Mouse (Mus musculus) neural tube, embryonic 11.5 days (tissue): ENCODE measurements around the gene Ublcp1. TPM values are rescaled to one million over a fixed set of nuclear protein-coding genes. Genes with fewer than 3 reads are reported as not detected.
A peak's percentile ranks its signal among the peaks of the same experiment; 100 is the strongest.

Source experiments
- ATAC-seq: fragments of 200-750 bp; cut with Nextera tagmentation; 2 replicates; pipeline ENCODE4 v1.8.0; 2017; ENCODE audit warnings: moderate number of reproducible peaks, mild to moderate bottlenecking, moderate TSS enrichment, moderate library complexity; ENCODE audit not compliant: insufficient read depth, low FRiP score, low TSS enrichment
- DNase-seq: peaks from one replicate; pipeline ENCODE4 v3.0.0-alpha.2; 2015; ENCODE audit warnings: low spot score
- H3K27ac ChIP-seq: fragments of 300-500 bp; sonication (generic); 2 replicates; pipeline ENCODE4 v1.5.1; 2014; ENCODE audit warnings: low read depth, mild to moderate bottlenecking, low read length
- H3K27me3 ChIP-seq: fragments of 300-500 bp; sonication (generic); 2 replicates; pipeline ENCODE4 v1.6.1; 2014; ENCODE audit warnings: mild to moderate bottlenecking, low read length, mixed read lengths; ENCODE audit not compliant: control insufficient read depth, insufficient read depth
- H3K36me3 ChIP-seq: fragments of 300-500 bp; sonication (generic); 2 replicates; pipeline ENCODE4 v1.6.1; 2014; ENCODE audit warnings: mild to moderate bottlenecking, low read length, moderate library complexity, mixed read lengths; ENCODE audit not compliant: control insufficient read depth, insufficient read depth
- H3K4me1 ChIP-seq: fragments of 300-500 bp; sonication (generic); 2 replicates; pipeline ENCODE4 v1.6.1; 2014; ENCODE audit warnings: low read length, mixed read lengths; ENCODE audit not compliant: control insufficient read depth, insufficient read depth
- H3K4me2 ChIP-seq: fragments of 300-500 bp; sonication (generic); 2 replicates; pipeline ENCODE4 v1.6.1; 2014; ENCODE audit warnings: low read depth, mild to moderate bottlenecking, moderate library complexity
- H3K4me3 ChIP-seq: fragments of 300-500 bp; sonication (generic); 2 replicates; pipeline ENCODE4 v1.5.1; 2014; ENCODE audit warnings: low read depth, low read length
- H3K9ac ChIP-seq: fragments of 300-500 bp; sonication (generic); 2 replicates; pipeline ENCODE4 v1.6.1; 2014; ENCODE audit warnings: mild to moderate bottlenecking, low read length
- H3K9me3 ChIP-seq: fragments of 300-500 bp; sonication (generic); 2 replicates; pipeline ENCODE4 v1.6.1; 2016; ENCODE audit warnings: low read length; ENCODE audit not compliant: control insufficient read depth
- WGBS: fragments of 180-500 bp; shearing (Covaris S2); extraction: QIAGEN DNeasy Blood & Tissue Kit; methylation state at CpG from one replicate; pipeline ENCODE4 v1.1.7; 2014; 5-methylcytosine and 5-hydroxymethylcytosine counted together
- polyA plus RNA-seq: library from polyadenylated mRNA; unstranded; fragments of >200 nt; fragmentation: Nextera tagmentation; extraction: Ambion mirVana; gene quantifications from 2 replicates; pipeline ENCODE4 v1.2.1, GENCODE M21; 2014

Ublcp1 gene
- 73.8 and 75.3 TPM in 2 replicates for polyA plus RNA-seq

DNA sequence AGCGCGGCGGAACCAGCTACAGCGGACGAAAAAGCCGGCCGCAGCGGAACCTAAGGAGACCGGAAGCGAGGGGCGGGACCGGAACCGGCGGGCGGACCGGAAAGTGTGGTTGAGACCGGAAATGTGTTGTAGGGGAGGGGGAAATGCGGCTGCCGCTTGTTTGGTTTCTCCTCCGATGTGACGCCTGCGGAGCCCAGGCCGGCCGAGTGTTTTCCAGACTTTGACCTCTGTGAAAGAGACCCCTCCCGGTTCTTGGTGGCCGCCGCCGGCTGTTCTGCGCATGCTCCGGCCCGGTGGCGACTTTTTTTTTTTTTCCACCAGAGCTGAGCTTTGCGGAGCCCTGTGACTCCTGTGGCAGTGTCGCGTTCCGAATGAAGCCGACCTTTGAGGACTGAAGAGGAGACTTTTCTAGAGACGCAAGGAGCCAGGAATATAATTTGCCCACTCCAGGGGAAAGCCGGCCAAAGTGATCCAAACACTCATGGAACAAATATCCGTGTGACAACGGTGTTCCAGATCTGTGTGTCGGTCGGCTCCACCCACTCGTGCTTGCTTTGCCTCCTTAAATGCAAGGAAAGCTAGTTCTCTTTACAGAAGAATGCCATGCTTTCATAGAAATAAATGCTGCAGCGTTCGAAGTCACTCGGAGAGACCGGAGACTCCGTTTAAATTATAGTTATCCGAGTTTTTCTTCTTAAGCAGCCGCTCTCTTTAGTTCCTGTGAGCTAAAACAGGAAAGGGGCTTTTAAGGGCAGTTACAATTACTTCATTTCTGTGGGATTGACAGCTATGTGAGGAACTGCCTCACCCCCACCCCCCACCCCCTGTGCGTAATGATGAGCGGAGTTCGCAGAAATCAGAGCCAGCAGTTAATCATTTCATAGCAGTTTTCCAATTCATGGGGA, at the start of gene Ublcp1:
Gene Ublcp1, minus strand, starts transcription at position 67 of the 905 bp plus-strand sequence.
- ATAC-seq (peak; percentile 93), DNase-seq (peak; percentile 92)
- Histone ChIP-seq H3K4me1 (peaks cover 3% of the 10 kb centered on the region; the same call in 1 of the 2 replicates), H3K36me3 (no peaks in the 10 kb centered on the region), H3K27ac (peak within 1 kb of the TSS; percentile 86), H3K27me3 (no peaks in the 10 kb centered on the region), H3K4me3 (peak within 1 kb of the TSS; percentile 97), H3K9ac (peak within 1 kb of the TSS; percentile 90), H3K9me3 (no peaks in the 10 kb centered on the region), H3K4me2 (peak within 1 kb of the TSS; percentile 94)
- WGBS, result 1% methylated on average over 54 of the region's 54 CpGs

DNA sequence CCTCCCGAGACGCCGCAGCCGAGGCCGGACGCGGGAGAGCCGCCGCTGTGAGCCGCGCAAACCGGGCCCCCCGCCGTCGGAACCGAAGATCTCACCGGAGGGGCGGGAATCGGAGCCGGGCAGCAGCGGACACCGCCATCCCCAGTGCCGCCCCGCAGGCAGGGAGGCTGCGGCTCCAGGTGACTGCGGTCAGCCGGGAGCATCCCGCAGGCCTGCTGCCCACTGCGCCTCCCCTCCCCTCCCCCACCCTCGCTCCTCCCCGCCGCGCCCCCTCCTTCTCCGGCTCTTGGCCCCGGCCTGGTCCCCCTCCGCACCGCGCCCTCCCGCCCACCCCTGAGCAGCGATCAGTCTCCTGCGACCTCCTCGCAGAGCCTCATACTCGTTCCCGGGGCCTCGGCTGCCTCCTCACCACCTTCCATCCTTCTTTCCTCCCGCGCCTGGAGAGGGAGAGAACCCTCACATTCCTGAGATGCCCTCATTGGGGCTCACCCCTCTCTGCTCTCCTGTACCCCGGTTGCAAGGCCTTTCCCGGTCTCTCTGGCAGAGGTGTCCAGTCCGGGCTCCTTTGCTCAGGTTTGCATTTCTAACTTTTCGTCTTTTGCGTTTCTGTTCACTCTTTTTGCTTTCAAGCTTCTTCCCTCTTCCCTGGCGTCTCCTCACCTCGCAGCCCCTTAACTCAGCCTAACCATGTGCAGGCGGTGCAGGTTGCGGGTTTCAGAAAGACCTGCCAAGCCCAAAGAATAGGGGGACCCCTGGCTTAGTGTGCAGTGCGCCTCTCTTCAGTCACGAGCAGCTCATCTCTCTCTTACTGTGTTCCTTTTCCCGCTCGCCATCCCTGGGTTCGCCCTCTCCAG, 49.0 kb upstream of the Ublcp1 start:
- H3K36me3 ChIP-seq, result no peaks in the 10 kb centered on the region
- peak; percentile 63 for DNase-seq
- peak overlapping the region; percentile 95 for H3K4me3 ChIP-seq
- under 1% methylated on average over 37 of the region's 61 CpGs for WGBS
- H3K27me3 ChIP-seq, result no peaks in the 10 kb centered on the region
- peak overlapping the region; percentile 58 for H3K4me2 ChIP-seq
- H3K9me3 ChIP-seq, result no peaks in the 10 kb centered on the region
- ATAC-seq, result peak; percentile 69
- H3K4me1 ChIP-seq, result no peaks in the 10 kb centered on the region
- H3K9ac ChIP-seq, result peak overlapping the region; percentile 96
- peak overlapping the region; percentile 95 for H3K27ac ChIP-seq

DNA sequence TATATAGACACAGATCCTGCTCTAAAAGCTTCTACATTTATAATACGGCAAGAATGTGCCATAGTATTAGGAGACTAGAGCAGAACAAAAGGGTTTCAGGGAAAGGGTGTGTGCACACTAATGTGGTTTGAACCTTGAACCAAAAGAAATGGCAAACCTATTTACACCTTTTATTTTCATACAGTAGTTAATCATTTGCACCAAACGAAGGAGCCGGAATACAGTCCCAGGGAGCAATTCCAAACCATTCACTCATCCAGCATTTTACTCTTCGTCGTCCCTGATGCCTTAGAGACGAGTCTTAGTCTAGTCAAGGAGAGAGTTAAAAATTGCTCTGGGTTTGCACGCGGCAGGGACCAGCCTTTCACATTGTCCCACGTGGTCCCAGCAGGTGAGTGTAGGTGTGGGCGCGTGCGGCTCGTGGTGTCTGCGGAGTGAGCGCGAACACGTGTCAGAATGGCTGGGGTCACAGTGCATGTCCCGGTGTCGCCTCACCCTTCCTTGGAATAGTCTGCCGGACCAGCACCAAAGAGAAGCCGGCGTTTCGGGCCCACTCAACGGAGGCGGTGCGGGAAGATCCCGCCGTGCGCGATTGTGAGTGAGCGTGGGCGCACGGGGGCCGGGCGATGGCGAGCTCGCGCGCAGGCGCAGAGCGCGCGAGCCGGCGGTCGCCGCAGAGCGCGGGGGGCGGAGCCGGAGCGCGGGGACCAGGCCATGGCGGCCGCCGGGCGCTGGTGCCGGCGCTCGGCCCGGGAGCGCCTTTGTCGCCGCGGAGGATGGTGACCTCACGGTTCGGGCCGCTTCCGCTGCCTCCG, 48.2 kb upstream of the Ublcp1 start, which contains the start of gene Rnf145:
Gene Rnf145, plus strand, starts transcription at position 684 of the 815 bp plus-strand sequence.
- Histone ChIP-seq H3K27me3 (no peaks in the 10 kb centered on the region), H3K4me1 (no peaks in the 10 kb centered on the region), H3K4me2 (peak within 1 kb of the TSS; percentile 58), H3K36me3 (no peaks in the 10 kb centered on the region), H3K27ac (peak within 1 kb of the TSS; percentile 95), H3K4me3 (peak within 1 kb of the TSS; percentile 95), H3K9me3 (no peaks in the 10 kb centered on the region), H3K9ac (peak within 1 kb of the TSS; percentile 96)
- WGBS, result 1% methylated on average over 56 of the region's 70 CpGs
- ATAC-seq, result peak; percentile 82
- peak; percentile 84 for DNase-seq

DNA sequence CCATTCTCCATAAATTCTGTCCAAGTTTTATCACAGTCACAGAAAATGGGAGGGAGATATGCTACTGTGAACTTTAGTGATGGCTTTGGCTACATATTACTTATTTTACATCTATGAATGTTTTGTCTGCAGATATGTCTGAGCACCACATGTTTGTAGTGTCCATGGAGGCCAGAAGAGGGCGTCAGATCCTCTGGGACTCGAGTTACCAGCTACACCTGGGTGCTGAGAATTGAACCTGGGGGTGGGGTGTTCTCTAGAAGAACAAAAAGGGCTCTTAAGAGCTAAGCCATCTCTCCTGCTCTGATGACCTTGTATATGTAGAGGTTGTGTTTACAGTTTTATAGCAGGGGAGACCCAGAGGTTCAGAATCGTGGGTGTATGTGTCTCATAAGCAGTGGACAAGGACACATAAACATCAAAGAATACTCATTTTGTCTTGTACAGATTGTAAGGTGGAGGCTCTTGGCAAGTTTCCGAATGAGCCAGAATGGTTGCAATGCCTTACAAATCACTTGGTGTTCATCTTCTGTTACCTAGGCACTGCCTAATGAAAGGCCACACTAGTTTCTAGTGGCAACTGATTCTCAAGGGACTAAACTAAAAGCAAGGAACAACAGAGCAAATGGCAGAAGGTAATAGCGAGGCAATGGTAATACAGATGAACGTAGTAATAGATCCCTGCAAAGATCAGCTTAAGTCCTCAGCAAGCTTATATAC, 47.4 kb upstream of the Ublcp1 start:
- no peak overlapping the region for H3K9ac ChIP-seq
- H3K27ac ChIP-seq, result no peak overlapping the region
- 51% methylated on average over 6 of the region's 6 CpGs for WGBS

DNA sequence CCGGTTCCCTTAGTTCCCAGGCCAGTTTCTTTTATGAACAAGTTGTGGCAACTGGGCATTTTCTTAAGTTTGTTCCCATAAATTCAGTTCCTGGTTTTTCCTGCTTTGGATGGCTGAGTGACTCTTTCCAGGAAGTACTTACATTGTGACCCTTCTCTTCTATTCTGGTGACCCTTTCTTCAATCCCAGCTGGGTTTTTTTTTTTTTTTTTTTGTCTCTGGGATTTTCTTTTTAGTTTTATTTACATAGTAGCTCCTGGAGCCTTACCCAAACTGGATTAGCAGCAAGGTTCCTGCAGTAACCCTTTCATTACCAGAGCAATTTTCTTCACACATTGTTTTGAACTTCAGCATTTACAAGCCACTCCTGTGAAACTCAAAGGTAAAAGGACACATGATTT, 46.1 kb upstream of the Ublcp1 start:
- Histone ChIP-seq H3K36me3 (no peaks in the 10 kb centered on the region), H3K27ac (no peak overlapping the region), H3K4me3 (no peak overlapping the region), H3K9ac (no peak overlapping the region), H3K4me1 (no peaks in the 10 kb centered on the region), H3K27me3 (no peaks in the 10 kb centered on the region), H3K4me2 (no peak overlapping the region), H3K9me3 (no peaks in the 10 kb centered on the region)
- 43% methylated on average over 1 of the region's 1 CpGs for WGBS
- ATAC-seq, result no peak
- DNase-seq, result no peak

More for the DNA sequence above, 47.4 kb upstream of the Ublcp1 start:
- Histone ChIP-seq H3K9me3 (no peaks in the 10 kb centered on the region), H3K4me3 (peak overlapping the region; percentile 95; the same call in 1 of the 2 replicates), H3K27me3 (no peaks in the 10 kb centered on the region), H3K4me1 (no peaks in the 10 kb centered on the region), H3K36me3 (no peaks in the 10 kb centered on the region), H3K4me2 (peak overlapping the region; percentile 58)
- ATAC-seq, result no peak
- no peak for DNase-seq

DNA sequence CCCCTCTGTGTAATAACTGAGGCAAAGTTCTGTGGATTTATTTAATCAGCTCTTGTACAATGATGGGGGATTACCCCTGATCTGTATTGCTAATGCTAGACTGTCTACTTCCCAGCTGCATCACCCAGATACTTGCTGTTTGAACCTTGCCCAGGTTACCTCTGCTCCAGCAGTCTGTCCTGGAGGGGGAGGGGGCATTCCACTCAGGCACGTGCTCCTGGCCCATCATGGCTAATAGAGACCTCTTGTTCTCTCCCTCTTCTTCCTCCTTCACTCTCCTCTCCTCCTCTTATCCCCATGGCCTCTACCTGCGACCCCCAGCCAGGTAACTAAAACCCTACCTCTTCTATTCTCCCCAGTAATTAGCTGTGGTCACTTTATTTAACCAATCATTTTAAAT, 44.4 kb upstream of the Ublcp1 start:
- Histone ChIP-seq H3K9me3 (no peaks in the 10 kb centered on the region), H3K4me2 (no peak overlapping the region), H3K27me3 (no peaks in the 10 kb centered on the region), H3K36me3 (no peaks in the 10 kb centered on the region), H3K4me3 (no peak overlapping the region), H3K4me1 (no peaks in the 10 kb centered on the region), H3K27ac (no peak overlapping the region), H3K9ac (no peak overlapping the region)
- ATAC-seq (no peak), DNase-seq (no peak)
- WGBS, result 67% methylated on average over 2 of the region's 2 CpGs

DNA sequence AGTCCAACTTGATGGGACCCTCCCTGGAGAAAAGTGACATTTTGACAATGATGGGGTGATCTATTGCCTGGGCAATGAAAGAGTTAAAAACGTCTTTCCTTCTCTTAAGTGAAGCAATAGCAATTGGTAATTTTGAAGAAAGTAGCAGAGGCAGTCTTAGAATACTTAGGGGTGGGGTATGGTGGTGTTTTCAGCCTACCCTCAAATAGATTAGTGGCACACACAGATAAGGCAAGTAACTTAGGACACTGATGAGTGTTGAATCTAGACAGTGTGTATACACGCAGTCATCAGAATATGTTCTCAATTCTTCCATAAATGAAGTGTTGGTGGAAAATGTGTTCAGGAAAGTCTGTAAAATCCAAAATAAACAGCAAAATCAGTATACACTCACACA, 42.7 kb upstream of the Ublcp1 start:
- no peaks in the 10 kb centered on the region for H3K36me3 ChIP-seq
- no peaks in the 10 kb centered on the region for H3K4me1 ChIP-seq
- H3K4me3 ChIP-seq, result no peak overlapping the region
- no peaks in the 10 kb centered on the region for H3K9me3 ChIP-seq
- ATAC-seq (no peak), DNase-seq (no peak)
- H3K9ac ChIP-seq, result no peak overlapping the region
- H3K27me3 ChIP-seq, result no peaks in the 10 kb centered on the region
- WGBS, result 64% methylated on average over 2 of the region's 2 CpGs
- H3K4me2 ChIP-seq, result no peak overlapping the region
- no peak overlapping the region for H3K27ac ChIP-seq
